Mouse (Mus musculus): ENCODE measurements around the gene Fibcd1.
A peak's percentile ranks its signal among the peaks of the same experiment; 100 is the strongest.

The Fibcd1 gene

GRCm38 (mm10) chr2:31857180-31857579 lies 11.4 kb upstream of the Fibcd1 start:
- DNase-seq (ENCODE audit: low spot score in 2 of 2): no peak

- no peak for DNase-seq (ENCODE audit: low spot score in 2 of 2)
Measured at GRCm38 (mm10) chr2:31855991-31856390, 10.2 kb upstream of the Fibcd1 start.

- no peak for DNase-seq (ENCODE audit: low spot score in 2 of 2)
Measured at GRCm38 (mm10) chr2:31850141-31850540, 4.3 kb upstream of the Fibcd1 start.

GRCm38 (mm10) chr2:31847908-31848307 lies 2.1 kb upstream of the Fibcd1 start:
- peak; percentile 48 to 61 for DNase-seq (ENCODE audit: low spot score in 2 of 2)

- DNase-seq (ENCODE audit: low spot score in 2 of 2): peak in 1 of 2 experiments; percentile 48
Measured at GRCm38 (mm10) chr2:31846692-31847660, 1.2 kb upstream of the Fibcd1 start.

GRCm38 (mm10) chr2:31845512-31845895 lies 301 bp downstream of the Fibcd1 start:
- DNase-seq (ENCODE audit: low spot score in 2 of 2): no peak

GRCm38 (mm10) chr2:31844729-31845136 lies 1.1 kb downstream of the Fibcd1 start:
- DNase-seq (ENCODE audit: low spot score in 2 of 2): no peak

- DNase-seq (ENCODE audit: low spot score in 2 of 2): no peak
Measured at GRCm38 (mm10) chr2:31838868-31839267, 6.9 kb downstream of the Fibcd1 start.

GRCm38 (mm10) chr2:31836985-31837384 lies 8.8 kb downstream of the Fibcd1 start:
- DNase-seq (ENCODE audit: low spot score in 2 of 2): no peak

- no peak for DNase-seq (ENCODE audit: low spot score in 2 of 2)
Measured at GRCm38 (mm10) chr2:31836091-31836490, 9.7 kb downstream of the Fibcd1 start.

- no peak for DNase-seq (ENCODE audit: low spot score in 2 of 2)
Measured at GRCm38 (mm10) chr2:31828311-31828825, 17.4 kb downstream of the Fibcd1 start.

GRCm38 (mm10) chr2:31827877-31828276 lies 17.9 kb downstream of the Fibcd1 start:
- no peak for DNase-seq (ENCODE audit: low spot score in 2 of 2)

GRCm38 (mm10) chr2:31826094-31827085 lies 19.4 kb downstream of the Fibcd1 start:
- DNase-seq (ENCODE audit: low spot score in 2 of 2): no peak

GRCm38 (mm10) chr2:31825469-31825911 lies 20.3 kb downstream of the Fibcd1 start:
- peak in 1 of 2 experiments; percentile 44 for DNase-seq (ENCODE audit: low spot score in 2 of 2)

- peak in 1 of 2 experiments; percentile 56 for DNase-seq (ENCODE audit: low spot score in 2 of 2)
Measured at GRCm38 (mm10) chr2:31823933-31824730, 21.7 kb downstream of the Fibcd1 start.

GRCm38 (mm10) chr2:31822524-31823371 lies 23.1 kb downstream of the Fibcd1 start:
- no peak for DNase-seq (ENCODE audit: low spot score in 2 of 2)

GRCm38 (mm10) chr2:31815367-31815766 lies 30.4 kb downstream of the Fibcd1 start:
- peak; percentile 46 to 75 for DNase-seq (ENCODE audit: low spot score in 2 of 2)

GRCm38 (mm10) chr2:31814699-31815098 lies 31.1 kb downstream of the Fibcd1 start:
- DNase-seq (ENCODE audit: low spot score in 2 of 2): peak; percentile 34 to 58

GRCm38 (mm10) chr2:31813641-31814040 lies 32.2 kb downstream of the Fibcd1 start:
- no peak for DNase-seq (ENCODE audit: low spot score in 2 of 2)
